Mouse (Mus musculus) CD4-positive, CD25-positive, alpha-beta regulatory T cell, adult 9 weeks (primary cell): ENCODE data around the gene Chrd. TPM values are rescaled to one million over a fixed set of nuclear protein-coding genes. Genes with fewer than 3 reads are reported as not detected.

Experiments used
- polyA plus RNA-seq: library from polyadenylated mRNA; unstranded; fragments of 100-300 nt; shearing (Covaris generic); gene quantifications from one replicate; pipeline ENCODE4 v1.2.1, GENCODE M21; 2017

Gene Chrd
- not detected for polyA plus RNA-seq

GRCm38 (mm10) chr16:20732925-20733730 is at the start of gene Chrd:
Gene Chrd (plus strand): TSS chr16:20733127.

DNA sequence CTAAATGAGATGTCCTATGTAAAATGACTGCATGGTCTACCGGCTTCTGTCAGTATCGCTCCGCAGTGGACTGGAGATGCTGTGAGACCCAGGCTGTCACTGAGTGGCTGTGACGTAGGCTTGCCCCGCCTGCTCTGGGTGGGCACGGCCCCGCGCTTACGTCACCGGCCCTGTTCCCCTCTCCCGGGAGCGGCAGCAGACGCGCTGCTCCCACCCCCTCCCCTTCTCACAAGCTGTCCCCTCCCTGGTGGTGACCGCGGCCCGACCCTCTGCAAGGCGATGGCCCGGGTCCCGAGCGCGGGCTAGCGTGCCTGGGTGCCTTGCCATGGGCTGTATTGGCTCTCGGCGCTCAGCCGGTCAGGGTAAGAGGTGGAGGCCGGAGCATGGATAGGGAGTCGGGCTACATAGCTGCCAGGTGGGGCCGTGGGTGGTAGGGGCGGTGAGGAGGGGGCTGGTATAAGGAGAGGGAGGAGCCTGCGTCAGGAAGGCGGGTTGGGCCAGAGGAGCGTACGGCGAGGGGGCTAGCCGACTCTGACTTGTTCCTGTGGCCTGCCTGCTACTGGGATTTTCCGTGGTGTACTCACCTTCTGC is 39.7 kb upstream of the Chrd start, which contains the start of gene Fam131a:
TSS of gene Fam131a (plus strand) at position 131 of the 591 bp plus-strand sequence.

GRCm38 (mm10) chr16:20717181-20717977 is 15.5 kb upstream of the Chrd start, which contains the start of the genes Polr2h and Clcn2:
Gene Polr2h (plus strand): TSS chr16:20717665.
Gene Clcn2 (minus strand): TSS chr16:20717746.

GRCm38 (mm10) chr16:20733731-20734730 is 1.1 kb downstream of the Chrd start, which contains the start of gene Thpo:
Gene Thpo (minus strand): TSS chr16:20734511.

Other genes with a start within 250 kb of the Chrd start
- 15.3 TPM for gene Eif2b5, start 234.3 kb upstream of the Chrd start, polyA plus RNA-seq
- 5.9 TPM for gene Dvl3, start 216.1 kb upstream of the Chrd start, polyA plus RNA-seq
- 486 TPM for gene Ap2m1, start 197.6 kb upstream of the Chrd start, polyA plus RNA-seq
- 121 TPM for gene Abcf3, start 184.6 kb upstream of the Chrd start, polyA plus RNA-seq
- gene Vwa5b2, start 143.7 kb upstream of the Chrd start, polyA plus RNA-seq = 0.29 TPM
- 27.3 TPM for gene Eef1akmt4, start 121.5 kb upstream of the Chrd start, polyA plus RNA-seq
- not detected for gene Gm49333, start 121.5 kb upstream of the Chrd start, polyA plus RNA-seq
- 49.3 TPM for gene Alg3, start 121.4 kb upstream of the Chrd start, polyA plus RNA-seq
- gene Camk2n2, start 111.8 kb upstream of the Chrd start, polyA plus RNA-seq = not detected
- gene Ece2, start 103.3 kb upstream of the Chrd start, polyA plus RNA-seq = not detected
- gene Psmd2, start 81.5 kb upstream of the Chrd start, polyA plus RNA-seq = 280 TPM
- gene Eif4g1, start 64.8 kb upstream of the Chrd start, polyA plus RNA-seq = 141 TPM
- gene Fam131a, start 39.9 kb upstream of the Chrd start, polyA plus RNA-seq = 2.4 TPM
- gene Polr2h, start 15.5 kb upstream of the Chrd start, polyA plus RNA-seq = 86.1 TPM
- 1.1 TPM for gene Clcn2, start 15.4 kb upstream of the Chrd start, polyA plus RNA-seq
- not detected for gene Thpo, start 1.4 kb downstream of the Chrd start, polyA plus RNA-seq